Mouse (Mus musculus): ENCODE measurements around the gene Olfr414. TPM values are rescaled to one million over a fixed set of nuclear protein-coding genes. Genes with fewer than 3 reads are reported as not detected.

Olfr414 gene
- polyA plus RNA-seq, 1 experiment = 0.14 TPM

GRCm38 (mm10) chr1:174441782-174442181, 17.9 kb downstream of the Olfr414 start, which contains the start of gene Olfr220:
TSS of gene Olfr220 (plus strand) at chr1:174442082.
- Histone ChIP-seq H3K27me3 (ENCODE audit: control insufficient read depth, insufficient read depth, low read length) (no peaks in the 10 kb centered on the region), H3K27ac (ENCODE audit: insufficient read depth, low read length) (no peak within 1 kb of the TSS), H3K4me1 (ENCODE audit: control insufficient read depth, insufficient read depth, insufficient read length) (no peaks in the 10 kb centered on the region), H3K4me3 (ENCODE audit: extremely low read depth, insufficient read depth, insufficient read length) (no peak within 1 kb of the TSS), H3K36me3 (ENCODE audit: control insufficient read depth, insufficient read depth, low read length) (no peaks in the 10 kb centered on the region)
- WGBS = 66% methylated on average over 1 of the region's 1 CpGs
- TF ChIP-seq CTCF (IDR thresholded peaks at IDR 0.05; ENCODE audit: extremely low read depth, insufficient read depth, insufficient read length, insufficient replicate concordance) (no peak), POLR2A (IDR thresholded peaks at IDR 0.05; ENCODE audit: low read depth, low read length) (no peak)
- DNase-seq (ENCODE audit: low read depth in 1 of 2, low spot score in 2 of 2) = no peak

- WGBS = 83% methylated on average over 2 of the region's 2 CpGs
- no peak for TF ChIP-seq POLR2A (IDR thresholded peaks at IDR 0.05; ENCODE audit: low read depth, low read length)
- no peak overlapping the region for H3K27ac ChIP-seq (ENCODE audit: insufficient read depth, low read length)
- no peaks in the 10 kb centered on the region for H3K27me3 ChIP-seq (ENCODE audit: control insufficient read depth, insufficient read depth, low read length)
- H3K4me1 ChIP-seq (ENCODE audit: control insufficient read depth, insufficient read depth, insufficient read length) = no peaks in the 10 kb centered on the region
- no peak overlapping the region for H3K4me3 ChIP-seq (ENCODE audit: extremely low read depth, insufficient read depth, insufficient read length)
- H3K36me3 ChIP-seq (ENCODE audit: control insufficient read depth, insufficient read depth, low read length) = no peaks in the 10 kb centered on the region
- DNase-seq (ENCODE audit: low read depth in 1 of 2, low spot score in 2 of 2) = no peak
Measured at GRCm38 (mm10) chr1:174455100-174455499, 31.2 kb downstream of the Olfr414 start.

GRCm38 (mm10) chr1:174465385-174465784, 41.5 kb downstream of the Olfr414 start:
- no peak overlapping the region for H3K27ac ChIP-seq (ENCODE audit: insufficient read depth, low read length)
- H3K4me3 ChIP-seq (ENCODE audit: extremely low read depth, insufficient read depth, insufficient read length) = no peak overlapping the region
- H3K27me3 ChIP-seq (ENCODE audit: control insufficient read depth, insufficient read depth, low read length) = no peaks in the 10 kb centered on the region
- no peak for DNase-seq (ENCODE audit: low read depth in 1 of 2, low spot score in 2 of 2)
- no peak for TF ChIP-seq POLR2A (IDR thresholded peaks at IDR 0.05; ENCODE audit: low read depth, low read length)
- TF ChIP-seq CTCF (IDR thresholded peaks at IDR 0.05; ENCODE audit: extremely low read depth, insufficient read depth, insufficient read length, insufficient replicate concordance) = no peak
- no peaks in the 10 kb centered on the region for H3K36me3 ChIP-seq (ENCODE audit: control insufficient read depth, insufficient read depth, low read length)
- 86% methylated on average over 3 of the region's 3 CpGs for WGBS
- H3K4me1 ChIP-seq (ENCODE audit: control insufficient read depth, insufficient read depth, insufficient read length) = no peaks in the 10 kb centered on the region

GRCm38 (mm10) chr1:174466240-174466639, 42.4 kb downstream of the Olfr414 start:
- DNase-seq (ENCODE audit: low read depth in 1 of 2, low spot score in 2 of 2) = no peak
- H3K27me3 ChIP-seq (ENCODE audit: control insufficient read depth, insufficient read depth, low read length) = no peaks in the 10 kb centered on the region
- WGBS = 36% methylated on average over 2 of the region's 2 CpGs
- TF ChIP-seq POLR2A (IDR thresholded peaks at IDR 0.05; ENCODE audit: low read depth, low read length) (no peak), CTCF (IDR thresholded peaks at IDR 0.05; ENCODE audit: extremely low read depth, insufficient read depth, insufficient read length, insufficient replicate concordance) (no peak)
- H3K4me1 ChIP-seq (ENCODE audit: control insufficient read depth, insufficient read depth, insufficient read length) = no peaks in the 10 kb centered on the region
- no peak overlapping the region for H3K4me3 ChIP-seq (ENCODE audit: extremely low read depth, insufficient read depth, insufficient read length)
- H3K36me3 ChIP-seq (ENCODE audit: control insufficient read depth, insufficient read depth, low read length) = no peaks in the 10 kb centered on the region
- no peak overlapping the region for H3K27ac ChIP-seq (ENCODE audit: insufficient read depth, low read length)

- H3K36me3 ChIP-seq (ENCODE audit: control insufficient read depth, insufficient read depth, low read length) = no peaks in the 10 kb centered on the region
- no peak overlapping the region for H3K4me3 ChIP-seq (ENCODE audit: extremely low read depth, insufficient read depth, insufficient read length)
- peak in 1 of 2 experiments; percentile 11 for DNase-seq (ENCODE audit: low read depth in 1 of 2, low spot score in 2 of 2)
- no peak for TF ChIP-seq POLR2A (IDR thresholded peaks at IDR 0.05; ENCODE audit: low read depth, low read length)
- TF ChIP-seq CTCF (IDR thresholded peaks at IDR 0.05; ENCODE audit: extremely low read depth, insufficient read depth, insufficient read length, insufficient replicate concordance) = 0 out of 2 replicates have a peak, but pooled peaks have one; percentile 48
- H3K27me3 ChIP-seq (ENCODE audit: control insufficient read depth, insufficient read depth, low read length) = no peaks in the 10 kb centered on the region
- H3K4me1 ChIP-seq (ENCODE audit: control insufficient read depth, insufficient read depth, insufficient read length) = no peaks in the 10 kb centered on the region
- H3K27ac ChIP-seq (ENCODE audit: insufficient read depth, low read length) = no peak overlapping the region
- 5% methylated on average over 6 of the region's 6 CpGs for WGBS
Measured at GRCm38 (mm10) chr1:174469736-174470135, 45.9 kb downstream of the Olfr414 start.

- no peaks in the 10 kb centered on the region for H3K27me3 ChIP-seq (ENCODE audit: control insufficient read depth, insufficient read depth, low read length)
- no peak overlapping the region for H3K27ac ChIP-seq (ENCODE audit: insufficient read depth, low read length)
- no peak for DNase-seq (ENCODE audit: low read depth in 1 of 2, low spot score in 2 of 2)
- no peak overlapping the region for H3K4me3 ChIP-seq (ENCODE audit: extremely low read depth, insufficient read depth, insufficient read length)
- 93% methylated on average over 6 of the region's 6 CpGs for WGBS
- TF ChIP-seq POLR2A (IDR thresholded peaks at IDR 0.05; ENCODE audit: low read depth, low read length) (no peak), CTCF (IDR thresholded peaks at IDR 0.05; ENCODE audit: extremely low read depth, insufficient read depth, insufficient read length, insufficient replicate concordance) (no peak)
- H3K4me1 ChIP-seq (ENCODE audit: control insufficient read depth, insufficient read depth, insufficient read length) = no peaks in the 10 kb centered on the region
- H3K36me3 ChIP-seq (ENCODE audit: control insufficient read depth, insufficient read depth, low read length) = no peaks in the 10 kb centered on the region
Measured at GRCm38 (mm10) chr1:174482567-174482966, 58.7 kb downstream of the Olfr414 start.

Other genes starting within 250 kb of the Olfr414 start
- not detected in 2 replicates for gene Olfr419, start 172.0 kb upstream of the Olfr414 start, polyA plus RNA-seq (2012; rRNA removed)
- gene Mptx1, start 93.5 kb upstream of the Olfr414 start, polyA plus RNA-seq (2012; rRNA removed) = not detected in 2 replicates
- gene Olfr417, start 58.9 kb upstream of the Olfr414 start, polyA plus RNA-seq (2012; rRNA removed) = not detected in 2 replicates
- gene Olfr248, start 33.0 kb upstream of the Olfr414 start, polyA plus RNA-seq (2012; rRNA removed) = not detected in 2 replicates
- not detected in 2 replicates for gene Olfr220, start 18.0 kb downstream of the Olfr414 start, polyA plus RNA-seq (2012; rRNA removed)
- gene Fmn2, start 77.8 kb downstream of the Olfr414 start, polyA plus RNA-seq (2012; rRNA removed) = 0.04 and 0.06 TPM in 2 replicates